Mouse (Mus musculus): ENCODE results near the gene Tmem52b.

- TF ChIP-seq POLR2A (IDR thresholded peaks at IDR 0.05; ENCODE audit: borderline replicate concordance, low read depth, low read length), result no peak
- TF ChIP-seq CTCF (IDR thresholded peaks at IDR 0.05; ENCODE audit: low read depth, low read length), result no peak
These were observed 21.7 kb downstream of the Tmem52b start for GRCm38 (mm10) chr6:129534057-129534456.

Measured in bone marrow macrophage, adult 2 months (primary cell).